Mouse (Mus musculus): ENCODE measurements at regions not wholly inside any gene's neighbourhood (a gene's known extent, or its start where the extent isn't known, plus 50 kb on each side); places are given as distances from the start of the nearest gene placed in this dataset.
A peak's percentile ranks its signal among the peaks of the same experiment; 100 is the strongest.
"Not testable (repeated sequence)": the region's sequence is repeated elsewhere in the genome, so short reads cannot be mapped to it uniquely, and the experiment has no call there.

- no peak for DNase-seq (ENCODE audit: low spot score)
Measured at GRCm38 (mm10) chr14:45806726-45807280, 148.9 kb upstream of the Ddhd1 start.

- DNase-seq (ENCODE audit: low spot score): no peak
Measured at GRCm38 (mm10) chr14:45807767-45808166, 149.8 kb upstream of the Ddhd1 start.

GRCm38 (mm10) chr14:45809491-45809890, 151.5 kb upstream of the Ddhd1 start:
- no peak for DNase-seq (ENCODE audit: low spot score)

- DNase-seq (ENCODE audit: low spot score): no peak
Measured at GRCm38 (mm10) chr14:45810101-45810500, 152.2 kb upstream of the Ddhd1 start.

GRCm38 (mm10) chr14:45810630-45811029, 152.7 kb upstream of the Ddhd1 start:
- DNase-seq (ENCODE audit: low spot score): no peak

- no peak for DNase-seq (ENCODE audit: low spot score)
Measured at GRCm38 (mm10) chr14:45815598-45815997, 157.7 kb upstream of the Ddhd1 start.

GRCm38 (mm10) chr14:45816611-45817010, 158.7 kb upstream of the Ddhd1 start:
- DNase-seq (ENCODE audit: low spot score): not testable (repeated sequence)

- DNase-seq (ENCODE audit: low spot score): no peak
Measured at GRCm38 (mm10) chr14:45817756-45818155, 159.8 kb upstream of the Ddhd1 start.

GRCm38 (mm10) chr14:45824601-45825000, 166.7 kb upstream of the Ddhd1 start:
- DNase-seq (ENCODE audit: low spot score): no peak

- no peak for DNase-seq (ENCODE audit: low spot score)
Measured at GRCm38 (mm10) chr14:45826023-45826422, 168.1 kb upstream of the Ddhd1 start.

GRCm38 (mm10) chr14:45827096-45827495, 169.2 kb upstream of the Ddhd1 start:
- DNase-seq (ENCODE audit: low spot score): no peak

GRCm38 (mm10) chr14:45830457-45830856, 172.5 kb upstream of the Ddhd1 start:
- no peak for DNase-seq (ENCODE audit: low spot score)

GRCm38 (mm10) chr14:45837039-45837438, 179.1 kb upstream of the Ddhd1 start:
- no peak for DNase-seq (ENCODE audit: low spot score)

- DNase-seq (ENCODE audit: low spot score): no peak
Measured at GRCm38 (mm10) chr14:45843829-45844228, 185.9 kb upstream of the Ddhd1 start.

- DNase-seq (ENCODE audit: low spot score): no peak
Measured at GRCm38 (mm10) chr14:45850588-45850987, 192.6 kb upstream of the Ddhd1 start.

GRCm38 (mm10) chr14:45878428-45878827, 220.5 kb upstream of the Ddhd1 start:
- peak; percentile 37 for DNase-seq (ENCODE audit: low spot score)

- DNase-seq (ENCODE audit: low spot score): no peak
Measured at GRCm38 (mm10) chr14:45920783-45921182, 262.8 kb upstream of the Ddhd1 start.

- DNase-seq (ENCODE audit: low spot score): no peak
Measured at GRCm38 (mm10) chr14:45943581-45943980, 285.6 kb upstream of the Ddhd1 start.

GRCm38 (mm10) chr14:45944101-45944500, 286.2 kb upstream of the Ddhd1 start:
- no peak for DNase-seq (ENCODE audit: low spot score)

GRCm38 (mm10) chr14:45944506-45944905, 286.6 kb upstream of the Ddhd1 start:
- no peak for DNase-seq (ENCODE audit: low spot score)

- no peak for DNase-seq (ENCODE audit: low spot score)
Measured at GRCm38 (mm10) chr14:45956624-45957023, 298.7 kb upstream of the Ddhd1 start.

GRCm38 (mm10) chr14:45962474-45962873, 304.5 kb upstream of the Ddhd1 start:
- no peak for DNase-seq (ENCODE audit: low spot score)

GRCm38 (mm10) chr14:45964043-45964442, 306.1 kb upstream of the Ddhd1 start:
- DNase-seq (ENCODE audit: low spot score): no peak

GRCm38 (mm10) chr14:45983206-45983857, 325.4 kb upstream of the Ddhd1 start:
- DNase-seq (ENCODE audit: low spot score): peak; percentile 24
